Mouse (Mus musculus): ENCODE measurements at regions not wholly inside any gene's neighbourhood (a gene's known extent, or its start where the extent isn't known, plus 50 kb on each side); places are given as distances from the start of the nearest gene placed in this dataset.

GRCm38 (mm10) chr13:110555529-110556319, 160.9 kb downstream of the Plk2 start:
- H3K27me3 ChIP-seq (ENCODE audit: control insufficient read depth, insufficient read depth, low read depth, low read length) = no peaks in the 10 kb centered on the region
- no peaks in the 10 kb centered on the region for H3K9me3 ChIP-seq (replicated peaks; ENCODE audit: control insufficient read depth, low read length)
- no peaks in the 10 kb centered on the region for H3K36me3 ChIP-seq (ENCODE audit: control insufficient read depth, insufficient read depth)
- ATAC-seq (ENCODE audit: low read depth) = no peak
- H3K4me2 ChIP-seq (ENCODE audit: low read depth, low read length) = no peak overlapping the region
- no peak overlapping the region for H3K9ac ChIP-seq (ENCODE audit: low read depth, low read length)
- H3K27ac ChIP-seq (ENCODE audit: low read length) = no peak overlapping the region
- 63% methylated on average over 7 of the region's 7 CpGs for WGBS (ENCODE audit: insufficient replicate concordance)
- no peaks in the 10 kb centered on the region for H3K4me1 ChIP-seq (ENCODE audit: control insufficient read depth, low read depth, low read length)
- no peak overlapping the region for H3K4me3 ChIP-seq (ENCODE audit: low read depth, low read length)

- no peak overlapping the region for H3K4me2 ChIP-seq (ENCODE audit: low read depth, low read length)
- H3K9ac ChIP-seq (ENCODE audit: low read depth, low read length) = no peak overlapping the region
- no peaks in the 10 kb centered on the region for H3K4me1 ChIP-seq (ENCODE audit: control insufficient read depth, low read depth, low read length)
- H3K9me3 ChIP-seq (replicated peaks; ENCODE audit: control insufficient read depth, low read length) = no peaks in the 10 kb centered on the region
- no peak overlapping the region for H3K27ac ChIP-seq (ENCODE audit: low read length)
- 51% methylated on average over 9 of the region's 9 CpGs for WGBS (ENCODE audit: insufficient replicate concordance)
- no peak overlapping the region for H3K4me3 ChIP-seq (ENCODE audit: low read depth, low read length)
- no peaks in the 10 kb centered on the region for H3K36me3 ChIP-seq (ENCODE audit: control insufficient read depth, insufficient read depth)
- no peak for ATAC-seq (ENCODE audit: low read depth)
- H3K27me3 ChIP-seq (ENCODE audit: control insufficient read depth, insufficient read depth, low read depth, low read length) = no peaks in the 10 kb centered on the region
Measured at GRCm38 (mm10) chr13:110556355-110557095, 161.7 kb downstream of the Plk2 start.

GRCm38 (mm10) chr13:110557930-110558727, 163.3 kb downstream of the Plk2 start:
- Histone ChIP-seq H3K27me3 (ENCODE audit: control insufficient read depth, insufficient read depth, low read depth, low read length) (no peaks in the 10 kb centered on the region), H3K9me3 (replicated peaks; ENCODE audit: control insufficient read depth, low read length) (no peaks in the 10 kb centered on the region), H3K9ac (ENCODE audit: low read depth, low read length) (no peak overlapping the region), H3K4me1 (ENCODE audit: control insufficient read depth, low read depth, low read length) (no peaks in the 10 kb centered on the region), H3K27ac (ENCODE audit: low read length) (no peak overlapping the region), H3K4me3 (ENCODE audit: low read depth, low read length) (no peak overlapping the region), H3K4me2 (ENCODE audit: low read depth, low read length) (0 out of 2 replicates have a peak overlapping the region, but pooled peaks have one; percentile 6), H3K36me3 (ENCODE audit: control insufficient read depth, insufficient read depth) (no peaks in the 10 kb centered on the region)
- WGBS (ENCODE audit: insufficient replicate concordance) = 31% methylated on average over 28 of the region's 28 CpGs
- no peak for ATAC-seq (ENCODE audit: low read depth)

GRCm38 (mm10) chr13:110560566-110560965, 165.7 kb downstream of the Plk2 start:
- H3K36me3 ChIP-seq (ENCODE audit: control insufficient read depth, insufficient read depth) = no peaks in the 10 kb centered on the region
- H3K4me3 ChIP-seq (ENCODE audit: low read depth, low read length) = no peak overlapping the region
- no peak overlapping the region for H3K27ac ChIP-seq (ENCODE audit: low read length)
- H3K9ac ChIP-seq (ENCODE audit: low read depth, low read length) = no peak overlapping the region
- no peak for ATAC-seq (ENCODE audit: low read depth)
- H3K4me1 ChIP-seq (ENCODE audit: control insufficient read depth, low read depth, low read length) = no peaks in the 10 kb centered on the region
- no peaks in the 10 kb centered on the region for H3K27me3 ChIP-seq (ENCODE audit: control insufficient read depth, insufficient read depth, low read depth, low read length)
- WGBS (ENCODE audit: insufficient replicate concordance) = 54% methylated on average over 13 of the region's 13 CpGs
- H3K9me3 ChIP-seq (replicated peaks; ENCODE audit: control insufficient read depth, low read length) = no peaks in the 10 kb centered on the region
- H3K4me2 ChIP-seq (ENCODE audit: low read depth, low read length) = no peak overlapping the region

DNA sequence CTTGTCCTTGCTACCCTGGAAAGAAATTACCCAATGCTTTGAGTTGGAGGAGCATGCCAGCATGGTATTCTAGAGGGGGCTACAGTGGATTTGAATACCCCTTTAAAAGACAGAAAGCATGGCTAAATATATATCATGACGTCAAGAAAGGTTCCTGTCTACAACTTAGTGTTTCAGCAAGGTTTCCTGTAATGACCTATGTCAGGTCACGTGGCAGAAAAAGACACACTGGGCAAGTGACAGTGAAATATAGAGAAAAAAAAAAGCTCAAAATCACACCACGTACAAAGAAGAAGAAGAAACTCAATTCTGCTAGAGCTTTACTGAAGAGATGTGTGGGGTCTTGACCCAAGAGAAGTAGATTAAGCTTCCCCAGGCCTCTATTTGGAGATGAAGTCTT, 167.7 kb downstream of the Plk2 start:
- Histone ChIP-seq H3K9ac (ENCODE audit: low read depth, low read length) (no peak overlapping the region), H3K4me3 (ENCODE audit: low read depth, low read length) (no peak overlapping the region), H3K4me2 (ENCODE audit: low read depth, low read length) (no peak overlapping the region), H3K9me3 (replicated peaks; ENCODE audit: control insufficient read depth, low read length) (no peaks in the 10 kb centered on the region), H3K4me1 (ENCODE audit: control insufficient read depth, low read depth, low read length) (no peaks in the 10 kb centered on the region), H3K36me3 (ENCODE audit: control insufficient read depth, insufficient read depth) (no peaks in the 10 kb centered on the region), H3K27me3 (ENCODE audit: control insufficient read depth, insufficient read depth, low read depth, low read length) (no peaks in the 10 kb centered on the region), H3K27ac (ENCODE audit: low read length) (no peak overlapping the region)
- 40% methylated on average over 3 of the region's 3 CpGs for WGBS (ENCODE audit: insufficient replicate concordance)
- no peak for ATAC-seq (ENCODE audit: low read depth)

GRCm38 (mm10) chr13:110562902-110563301, 168.1 kb downstream of the Plk2 start:
- Histone ChIP-seq H3K4me2 (ENCODE audit: low read depth, low read length) (no peak overlapping the region), H3K4me3 (ENCODE audit: low read depth, low read length) (no peak overlapping the region), H3K27ac (ENCODE audit: low read length) (no peak overlapping the region), H3K9me3 (replicated peaks; ENCODE audit: control insufficient read depth, low read length) (no peaks in the 10 kb centered on the region), H3K4me1 (ENCODE audit: control insufficient read depth, low read depth, low read length) (no peaks in the 10 kb centered on the region), H3K27me3 (ENCODE audit: control insufficient read depth, insufficient read depth, low read depth, low read length) (no peaks in the 10 kb centered on the region), H3K36me3 (ENCODE audit: control insufficient read depth, insufficient read depth) (no peaks in the 10 kb centered on the region), H3K9ac (ENCODE audit: low read depth, low read length) (no peak overlapping the region)
- 39% methylated on average over 5 of the region's 5 CpGs for WGBS (ENCODE audit: insufficient replicate concordance)
- ATAC-seq (ENCODE audit: low read depth) = 0 out of 2 replicates have a peak, but pooled peaks have one; percentile 57

DNA sequence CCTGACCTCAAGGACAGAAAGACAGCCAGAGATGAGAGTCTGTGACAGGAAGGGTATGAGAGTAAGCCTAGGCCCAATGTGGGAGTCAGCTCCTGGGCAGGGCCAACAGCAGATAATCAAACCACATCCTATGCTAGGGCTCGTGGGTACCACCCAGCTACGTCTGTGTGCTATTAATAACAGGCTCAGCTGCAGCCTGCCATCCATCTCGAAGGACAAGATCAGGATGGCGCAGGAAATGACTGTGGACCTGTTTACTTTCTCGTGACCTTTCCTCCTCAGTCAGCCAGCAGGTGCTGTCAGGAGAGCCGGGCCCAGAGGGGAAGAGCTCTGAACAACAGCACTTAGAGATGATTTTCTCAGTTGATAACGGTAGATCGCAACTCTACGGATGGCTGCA, 169.1 kb downstream of the Plk2 start:
- WGBS (ENCODE audit: insufficient replicate concordance) = 8% methylated on average over 9 of the region's 9 CpGs
- Histone ChIP-seq H3K27ac (ENCODE audit: low read length) (no peak overlapping the region), H3K9me3 (replicated peaks; ENCODE audit: control insufficient read depth, low read length) (no peaks in the 10 kb centered on the region), H3K4me3 (ENCODE audit: low read depth, low read length) (no peak overlapping the region), H3K4me2 (ENCODE audit: low read depth, low read length) (no peak overlapping the region), H3K4me1 (ENCODE audit: control insufficient read depth, low read depth, low read length) (no peaks in the 10 kb centered on the region), H3K36me3 (ENCODE audit: control insufficient read depth, insufficient read depth) (no peaks in the 10 kb centered on the region), H3K9ac (ENCODE audit: low read depth, low read length) (no peak overlapping the region), H3K27me3 (ENCODE audit: control insufficient read depth, insufficient read depth, low read depth, low read length) (no peaks in the 10 kb centered on the region)
- peak; percentile 27; the same call in 1 of the 2 replicates for ATAC-seq (ENCODE audit: low read depth)

DNA sequence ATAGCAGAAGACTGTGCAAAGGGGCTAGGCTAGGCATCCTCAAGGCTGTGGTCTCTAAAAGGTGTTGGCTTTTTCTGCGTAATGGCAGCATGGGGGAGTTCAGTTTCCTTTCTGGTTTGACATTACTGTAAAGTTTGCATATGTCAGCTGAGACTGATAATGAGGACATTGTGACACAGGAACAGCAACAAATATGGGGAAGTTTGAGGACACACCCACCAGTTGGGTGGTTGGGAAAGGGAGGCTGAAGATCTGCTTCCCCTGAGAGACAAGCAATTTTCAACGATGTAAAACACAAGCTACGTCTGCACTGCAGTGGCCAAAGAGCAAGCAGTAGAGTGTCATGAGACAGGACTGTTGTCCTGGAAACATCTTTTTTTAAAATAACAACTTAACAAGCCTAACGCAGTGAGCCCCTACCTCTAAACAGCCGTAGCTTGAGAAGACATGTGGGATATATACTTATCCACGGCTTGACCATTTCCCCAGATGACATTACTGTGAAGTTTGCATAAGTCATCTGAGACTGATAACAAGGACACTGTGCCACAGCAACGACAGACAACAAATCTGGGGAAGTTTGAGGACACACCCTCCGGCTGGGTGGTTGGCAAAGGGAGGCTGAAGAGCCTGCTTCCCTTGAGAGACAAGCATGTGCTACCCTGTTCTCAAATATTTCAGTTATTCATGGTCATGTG, 173.8 kb downstream of the Plk2 start:
- Histone ChIP-seq H3K4me3 (ENCODE audit: low read depth, low read length) (no peak overlapping the region), H3K4me1 (ENCODE audit: control insufficient read depth, low read depth, low read length) (no peaks in the 10 kb centered on the region), H3K27ac (ENCODE audit: low read length) (peak overlapping the region; percentile 3; the same call in 1 of the 2 replicates), H3K9ac (ENCODE audit: low read depth, low read length) (no peak overlapping the region), H3K4me2 (ENCODE audit: low read depth, low read length) (no peak overlapping the region), H3K36me3 (ENCODE audit: control insufficient read depth, insufficient read depth) (no peaks in the 10 kb centered on the region), H3K9me3 (replicated peaks; ENCODE audit: control insufficient read depth, low read length) (no peaks in the 10 kb centered on the region), H3K27me3 (ENCODE audit: control insufficient read depth, insufficient read depth, low read depth, low read length) (no peaks in the 10 kb centered on the region)
- ATAC-seq (ENCODE audit: low read depth) = peak; percentile 54
- 35% methylated on average over 8 of the region's 8 CpGs for WGBS (ENCODE audit: insufficient replicate concordance)
